Mouse (Mus musculus) neural tube, embryonic 11.5 days (tissue): Measurements from ENCODE around the gene Olfr1039. TPM values are rescaled to one million over a fixed set of nuclear protein-coding genes. Genes with fewer than 3 reads are reported as not detected.
"Not testable (repeated sequence)": the region's sequence is repeated elsewhere in the genome, so short reads cannot be mapped to it uniquely, and the experiment has no call there.

Experiments used
- ATAC-seq: fragments of 200-750 bp; cut with Nextera tagmentation; 2 replicates; pipeline ENCODE4 v1.8.0; 2017; ENCODE audit warnings: moderate number of reproducible peaks, mild to moderate bottlenecking, moderate TSS enrichment, moderate library complexity; ENCODE audit not compliant: insufficient read depth, low FRiP score, low TSS enrichment
- DNase-seq: peaks from one replicate; pipeline ENCODE4 v3.0.0-alpha.2; 2015; ENCODE audit warnings: low spot score
- H3K27ac ChIP-seq: fragments of 300-500 bp; sonication (generic); 2 replicates; pipeline ENCODE4 v1.5.1; 2014; ENCODE audit warnings: low read depth, mild to moderate bottlenecking, low read length
- H3K27me3 ChIP-seq: fragments of 300-500 bp; sonication (generic); 2 replicates; pipeline ENCODE4 v1.6.1; 2014; ENCODE audit warnings: mild to moderate bottlenecking, low read length, mixed read lengths; ENCODE audit not compliant: control insufficient read depth, insufficient read depth
- H3K36me3 ChIP-seq: fragments of 300-500 bp; sonication (generic); 2 replicates; pipeline ENCODE4 v1.6.1; 2014; ENCODE audit warnings: mild to moderate bottlenecking, low read length, moderate library complexity, mixed read lengths; ENCODE audit not compliant: control insufficient read depth, insufficient read depth
- H3K4me1 ChIP-seq: fragments of 300-500 bp; sonication (generic); 2 replicates; pipeline ENCODE4 v1.6.1; 2014; ENCODE audit warnings: low read length, mixed read lengths; ENCODE audit not compliant: control insufficient read depth, insufficient read depth
- H3K4me2 ChIP-seq: fragments of 300-500 bp; sonication (generic); 2 replicates; pipeline ENCODE4 v1.6.1; 2014; ENCODE audit warnings: low read depth, mild to moderate bottlenecking, moderate library complexity
- H3K4me3 ChIP-seq: fragments of 300-500 bp; sonication (generic); 2 replicates; pipeline ENCODE4 v1.5.1; 2014; ENCODE audit warnings: low read depth, low read length
- H3K9ac ChIP-seq: fragments of 300-500 bp; sonication (generic); 2 replicates; pipeline ENCODE4 v1.6.1; 2014; ENCODE audit warnings: mild to moderate bottlenecking, low read length
- H3K9me3 ChIP-seq: fragments of 300-500 bp; sonication (generic); 2 replicates; pipeline ENCODE4 v1.6.1; 2016; ENCODE audit warnings: low read length; ENCODE audit not compliant: control insufficient read depth
- WGBS: fragments of 180-500 bp; shearing (Covaris S2); extraction: QIAGEN DNeasy Blood & Tissue Kit; methylation state at CpG from one replicate; pipeline ENCODE4 v1.1.7; 2014; 5-methylcytosine and 5-hydroxymethylcytosine counted together
- polyA plus RNA-seq: library from polyadenylated mRNA; unstranded; fragments of >200 nt; fragmentation: Nextera tagmentation; extraction: Ambion mirVana; gene quantifications from 2 replicates; pipeline ENCODE4 v1.2.1, GENCODE M21; 2014

Gene Olfr1039
- polyA plus RNA-seq = not detected in 2 replicates

DNA sequence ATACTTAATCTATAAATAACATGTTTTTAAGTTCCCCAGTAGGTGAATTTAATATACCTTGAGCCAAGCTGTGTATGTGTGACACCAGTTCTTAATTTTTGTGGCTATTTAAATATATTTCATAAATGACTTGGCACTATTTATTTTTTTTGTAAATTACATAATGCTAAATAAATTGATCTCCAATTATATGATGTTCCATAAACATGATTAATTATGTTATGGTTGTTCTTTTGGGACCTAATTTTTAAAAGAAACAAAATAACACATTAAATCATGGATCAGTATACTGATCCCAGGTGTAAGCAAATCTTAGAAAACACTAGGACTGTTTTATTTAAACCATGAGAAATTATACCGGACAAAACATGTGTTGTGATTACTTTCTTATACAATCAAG, at the start of gene Olfr1039:
Olfr1039 (minus strand) TSS at position 101 of the 400 bp plus-strand sequence.
- no peak within 1 kb of the TSS for H3K9ac ChIP-seq
- H3K4me3 ChIP-seq = no peak within 1 kb of the TSS
- no peaks in the 10 kb centered on the region for H3K36me3 ChIP-seq
- H3K4me1 ChIP-seq = no peaks in the 10 kb centered on the region
- ATAC-seq (no peak), DNase-seq (no peak)
- H3K9me3 ChIP-seq = no peaks in the 10 kb centered on the region
- WGBS = 91% methylated on average over 1 of the region's 1 CpGs
- H3K27me3 ChIP-seq = no peaks in the 10 kb centered on the region
- no peak within 1 kb of the TSS for H3K4me2 ChIP-seq
- no peak within 1 kb of the TSS for H3K27ac ChIP-seq

DNA sequence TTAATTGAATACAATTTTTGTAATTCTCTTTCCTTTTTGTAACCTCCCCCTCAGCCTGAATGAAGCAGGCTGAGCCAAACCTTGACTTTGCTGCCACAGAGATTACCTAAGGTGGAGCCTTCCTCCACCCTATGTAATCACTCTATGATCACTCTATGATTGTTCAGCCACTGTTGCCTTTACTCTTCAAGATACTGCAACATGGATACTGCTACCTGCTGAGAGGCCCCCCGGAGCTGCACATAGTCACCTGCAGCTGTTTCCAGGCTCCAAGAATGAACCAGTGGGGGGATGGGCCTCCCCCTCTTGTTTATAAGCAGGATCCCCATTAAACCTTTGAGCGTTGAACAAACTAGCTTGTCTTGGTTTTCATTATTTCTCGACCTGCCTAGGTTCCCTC, 44.2 kb upstream of the Olfr1039 start:
- no peak overlapping the region for H3K9ac ChIP-seq
- 92% methylated on average over 3 of the region's 3 CpGs for WGBS
- no peaks in the 10 kb centered on the region for H3K4me1 ChIP-seq
- DNase-seq = no peak
- no peak for ATAC-seq
- H3K27me3 ChIP-seq = no peaks in the 10 kb centered on the region
- H3K36me3 ChIP-seq = no peaks in the 10 kb centered on the region
- no peak overlapping the region for H3K4me2 ChIP-seq
- H3K4me3 ChIP-seq = no peak overlapping the region
- H3K27ac ChIP-seq = no peak overlapping the region
- no peaks in the 10 kb centered on the region for H3K9me3 ChIP-seq

DNA sequence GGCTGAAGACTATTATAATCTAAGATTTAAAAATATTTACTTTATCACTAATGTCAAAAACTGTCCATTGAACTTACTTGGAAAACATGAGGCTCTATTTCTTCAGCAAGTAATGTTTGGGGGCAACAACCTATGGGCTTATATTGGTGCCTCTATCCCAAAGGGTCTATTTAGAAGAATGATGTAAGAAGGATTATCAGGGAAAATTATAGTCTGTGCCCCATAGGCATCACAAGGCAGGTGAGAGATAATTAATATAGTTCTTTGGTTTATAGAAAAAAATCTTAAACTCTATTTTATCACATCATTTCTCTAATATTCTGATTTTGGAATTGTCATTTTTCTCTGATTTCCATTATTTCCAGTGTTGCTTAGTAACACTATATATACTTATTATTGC, 42.0 kb upstream of the Olfr1039 start, which contains the start of gene Olfr1044:
Olfr1044 (minus strand) TSS at position 101 of the 400 bp plus-strand sequence.
- Histone ChIP-seq H3K4me2 (no peak within 1 kb of the TSS), H3K4me3 (no peak within 1 kb of the TSS), H3K9me3 (no peaks in the 10 kb centered on the region), H3K27me3 (no peaks in the 10 kb centered on the region), H3K27ac (no peak within 1 kb of the TSS), H3K36me3 (no peaks in the 10 kb centered on the region), H3K9ac (no peak within 1 kb of the TSS), H3K4me1 (no peaks in the 10 kb centered on the region)
- no peak for ATAC-seq
- no peak for DNase-seq

DNA sequence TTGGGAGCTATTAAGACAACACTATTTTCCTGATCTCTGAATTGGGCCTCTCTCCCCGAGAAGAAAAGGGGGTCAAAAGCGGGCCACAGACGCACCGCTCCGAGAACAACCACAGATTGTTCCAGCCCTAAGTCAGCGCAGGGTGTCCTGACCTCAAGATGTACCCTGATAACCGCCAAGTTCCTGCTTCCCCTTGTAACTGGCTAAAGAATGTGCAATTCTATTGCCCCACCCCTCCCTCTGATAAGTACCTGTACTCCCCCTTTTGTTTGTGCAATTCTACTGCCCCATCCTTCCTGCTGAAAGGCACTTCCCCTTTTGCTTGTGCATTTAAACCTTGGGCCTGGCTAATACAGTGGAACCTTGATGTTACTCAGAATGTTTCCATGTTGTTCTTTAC, 39.7 kb upstream of the Olfr1039 start:
- not testable (repeated sequence) for DNase-seq, H3K27ac ChIP-seq
- WGBS = 86% methylated on average over 7 of the region's 7 CpGs

DNA sequence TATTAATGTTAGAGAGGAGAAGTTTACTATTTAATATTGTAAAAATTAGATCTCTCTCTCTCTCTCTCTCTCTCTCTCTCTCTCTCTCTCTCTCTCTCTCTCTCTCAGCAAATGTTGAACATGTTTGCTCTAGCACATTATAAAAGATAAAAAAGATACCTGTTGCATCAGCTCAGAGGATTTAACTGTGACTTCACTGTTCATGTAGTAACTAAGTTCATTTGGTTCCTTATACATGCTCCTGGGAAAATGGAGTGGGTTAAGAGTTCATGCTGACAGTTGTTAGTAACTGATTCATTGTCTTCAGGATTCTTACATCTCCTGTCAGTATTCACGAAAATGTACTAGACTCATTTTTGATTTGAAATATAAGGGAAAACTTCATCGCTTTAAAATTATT, 31.7 kb upstream of the Olfr1039 start, which contains the start of gene Olfr1043:
Olfr1043 (minus strand) TSS at position 101 of the 400 bp plus-strand sequence.
- H3K9ac ChIP-seq = no peak within 1 kb of the TSS
- WGBS = 94% methylated on average over 2 of the region's 2 CpGs
- H3K27me3 ChIP-seq = no peaks in the 10 kb centered on the region
- ATAC-seq (no peak), DNase-seq (no peak)
- H3K36me3 ChIP-seq = no peaks in the 10 kb centered on the region
- no peaks in the 10 kb centered on the region for H3K9me3 ChIP-seq
- no peak within 1 kb of the TSS for H3K27ac ChIP-seq
- no peak within 1 kb of the TSS for H3K4me2 ChIP-seq
- H3K4me1 ChIP-seq = no peaks in the 10 kb centered on the region
- no peak within 1 kb of the TSS for H3K4me3 ChIP-seq

More for the DNA sequence above, 39.7 kb upstream of the Olfr1039 start:
- not testable (repeated sequence) for H3K9ac ChIP-seq, H3K36me3 ChIP-seq, H3K27me3 ChIP-seq, H3K4me3 ChIP-seq, ATAC-seq, H3K4me2 ChIP-seq, H3K9me3 ChIP-seq, H3K4me1 ChIP-seq

DNA sequence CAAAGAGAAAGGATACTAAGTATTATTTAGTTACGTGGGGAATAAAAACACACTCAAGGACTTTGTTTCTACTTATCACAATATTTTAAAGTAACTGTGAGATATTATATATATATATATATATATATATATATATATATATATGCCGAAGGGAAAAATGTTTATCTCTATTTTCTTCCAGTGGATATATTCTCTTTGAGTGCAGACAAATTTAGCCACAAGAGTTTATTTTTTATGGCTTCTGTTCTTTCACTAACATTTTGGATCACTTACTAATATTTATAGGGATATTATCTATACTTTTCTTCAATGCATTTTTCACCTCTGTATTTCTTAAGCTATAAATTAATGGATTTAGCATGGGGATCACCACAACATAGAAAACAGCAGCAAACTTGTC, 26.0 kb upstream of the Olfr1039 start, which contains the start of gene Olfr1042:
Olfr1042 (minus strand) TSS at position 101 of the 400 bp plus-strand sequence.
- no peak for DNase-seq
- no peak within 1 kb of the TSS for H3K4me2 ChIP-seq

DNA sequence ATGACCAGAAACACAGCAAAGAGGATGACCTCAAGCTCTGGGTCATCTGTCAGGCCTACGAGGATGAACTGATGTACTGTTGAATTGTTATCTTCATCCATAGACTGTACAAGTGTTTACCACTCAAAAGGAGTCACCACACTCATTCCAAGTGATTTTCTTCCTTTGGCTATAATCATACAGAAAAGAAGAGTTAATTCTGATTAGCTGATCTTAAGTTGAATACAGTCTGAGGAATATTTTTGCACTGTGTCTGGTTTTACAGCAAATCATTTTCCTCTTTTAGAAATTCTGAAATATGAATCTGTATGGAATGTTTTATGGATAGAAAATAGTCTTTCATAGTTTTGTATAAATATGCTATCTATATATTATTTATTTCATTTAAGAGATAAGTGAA, 10.9 kb upstream of the Olfr1039 start, which contains the start of gene Olfr1040:
Olfr1040 (minus strand) TSS at position 101 of the 400 bp plus-strand sequence.
- Histone ChIP-seq H3K9ac (no peak within 1 kb of the TSS), H3K36me3 (no peaks in the 10 kb centered on the region), H3K27ac (no peak within 1 kb of the TSS), H3K27me3 (no peaks in the 10 kb centered on the region), H3K4me1 (no peaks in the 10 kb centered on the region), H3K9me3 (no peaks in the 10 kb centered on the region), H3K4me2 (no peak within 1 kb of the TSS), H3K4me3 (no peak within 1 kb of the TSS)
- WGBS = 91% methylated on average over 1 of the region's 1 CpGs
- ATAC-seq (no peak), DNase-seq (no peak)

More for the DNA sequence above, 26.0 kb upstream of the Olfr1039 start, which contains the start of gene Olfr1042:
- Histone ChIP-seq H3K36me3 (no peaks in the 10 kb centered on the region), H3K4me1 (no peaks in the 10 kb centered on the region), H3K4me3 (no peak within 1 kb of the TSS), H3K9ac (no peak within 1 kb of the TSS), H3K9me3 (no peaks in the 10 kb centered on the region), H3K27me3 (no peaks in the 10 kb centered on the region), H3K27ac (no peak within 1 kb of the TSS)
- WGBS = 92% methylated on average over 2 of the region's 2 CpGs
- ATAC-seq = no peak

DNA sequence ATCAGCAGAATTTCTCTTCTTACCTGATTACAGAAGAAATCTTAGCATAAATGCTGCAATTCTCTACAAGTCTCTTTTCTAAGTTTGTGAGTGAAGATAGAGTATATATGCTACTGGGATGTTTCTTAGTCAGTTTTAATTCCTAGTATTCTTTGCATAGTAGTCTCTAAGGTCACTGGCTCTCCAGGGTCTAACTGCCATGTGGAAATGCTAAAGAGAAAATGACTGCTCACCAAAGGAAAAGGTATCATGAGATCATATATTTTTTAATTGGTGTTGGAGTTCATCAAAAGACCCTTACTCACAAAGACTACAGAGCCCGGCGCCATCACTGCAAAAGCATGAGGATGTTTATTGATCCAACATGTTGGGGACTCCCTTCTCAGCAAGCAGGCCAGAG, 48.4 kb downstream of the Olfr1039 start, which contains the start of gene Olfr1037:
Olfr1037 (minus strand) TSS at position 101 of the 400 bp plus-strand sequence.
- no peaks in the 10 kb centered on the region for H3K27me3 ChIP-seq
- no peaks in the 10 kb centered on the region for H3K36me3 ChIP-seq
- H3K9ac ChIP-seq = no peak within 1 kb of the TSS
- no peak for DNase-seq
- H3K4me3 ChIP-seq = no peak within 1 kb of the TSS
- no peak for ATAC-seq
- no peaks in the 10 kb centered on the region for H3K9me3 ChIP-seq
- no peak within 1 kb of the TSS for H3K27ac ChIP-seq
- H3K4me2 ChIP-seq = no peak within 1 kb of the TSS
- WGBS = 90% methylated on average over 2 of the region's 2 CpGs
- no peaks in the 10 kb centered on the region for H3K4me1 ChIP-seq

DNA sequence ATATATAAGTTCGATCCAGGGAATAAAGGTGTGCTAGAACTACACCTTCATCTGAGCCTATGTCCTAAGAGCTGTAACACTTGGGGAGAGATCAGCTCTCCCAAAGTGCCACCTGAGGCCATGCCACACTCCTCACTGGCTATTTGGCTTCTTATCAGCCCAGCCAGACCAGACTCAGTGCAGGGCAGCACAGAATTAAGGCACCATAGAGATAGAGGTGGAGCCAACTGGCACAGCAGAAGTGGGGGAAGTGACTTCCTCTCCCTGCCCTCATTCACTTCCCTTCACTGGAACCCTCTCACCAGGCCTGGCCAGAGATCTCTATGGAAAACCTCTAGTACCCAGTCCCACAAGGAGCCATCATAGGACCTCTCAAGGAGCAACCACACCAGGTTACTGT, 55.2 kb downstream of the Olfr1039 start:
- H3K4me2 ChIP-seq, H3K27ac ChIP-seq, H3K9ac ChIP-seq, H3K27me3 ChIP-seq, ATAC-seq, H3K9me3 ChIP-seq, H3K4me3 ChIP-seq, H3K36me3 ChIP-seq, H3K4me1 ChIP-seq, DNase-seq: not testable (repeated sequence)
- 88% methylated on average over 1 of the region's 1 CpGs for WGBS
